Mouse (Mus musculus) stomach, postnatal 0 days (tissue): ENCODE measurements around the gene Ypel1.

Experiments
- CTCF ChIP-seq: IDR thresholded peaks from 2 replicates; pipeline ENCODE4 v1.5.1; 2016; ENCODE audit warnings: antibody characterized with exemption, low read depth, mild to moderate bottlenecking, moderate library complexity
- EP300 ChIP-seq: optimal IDR thresholded peaks from 2 replicates; pipeline ENCODE3; 2016; ENCODE audit warnings: antibody characterized with exemption

DNA sequence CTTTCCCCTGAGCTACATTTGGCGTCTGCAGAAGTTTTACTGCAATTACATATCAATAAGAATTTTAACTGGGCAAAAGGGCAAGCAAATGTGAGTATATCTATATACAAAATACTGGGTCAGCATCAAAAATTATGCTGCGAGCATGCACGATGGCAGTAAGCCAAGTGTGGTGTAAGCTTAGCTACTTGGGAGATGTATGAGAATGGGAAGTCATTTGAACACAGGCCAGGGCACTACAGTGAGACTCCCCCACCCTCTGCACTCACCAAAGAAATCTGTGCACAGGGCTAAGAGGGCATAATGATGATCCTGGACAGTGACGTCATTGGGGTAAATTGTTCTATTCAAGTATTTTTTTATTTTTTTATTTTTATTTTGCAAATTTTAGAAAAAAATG is 35.1 kb downstream of the Ypel1 start:
- TF ChIP-seq CTCF (no peak), EP300 (no peak)
